Mouse (Mus musculus) kidney, adult 9 months (tissue): ENCODE measurements around the gene Yif1a.

ENCODE experiments used
- DNase-seq: peaks from one replicate; pipeline ENCODE4 v3.0.0; 2022

The Yif1a gene

DNA sequence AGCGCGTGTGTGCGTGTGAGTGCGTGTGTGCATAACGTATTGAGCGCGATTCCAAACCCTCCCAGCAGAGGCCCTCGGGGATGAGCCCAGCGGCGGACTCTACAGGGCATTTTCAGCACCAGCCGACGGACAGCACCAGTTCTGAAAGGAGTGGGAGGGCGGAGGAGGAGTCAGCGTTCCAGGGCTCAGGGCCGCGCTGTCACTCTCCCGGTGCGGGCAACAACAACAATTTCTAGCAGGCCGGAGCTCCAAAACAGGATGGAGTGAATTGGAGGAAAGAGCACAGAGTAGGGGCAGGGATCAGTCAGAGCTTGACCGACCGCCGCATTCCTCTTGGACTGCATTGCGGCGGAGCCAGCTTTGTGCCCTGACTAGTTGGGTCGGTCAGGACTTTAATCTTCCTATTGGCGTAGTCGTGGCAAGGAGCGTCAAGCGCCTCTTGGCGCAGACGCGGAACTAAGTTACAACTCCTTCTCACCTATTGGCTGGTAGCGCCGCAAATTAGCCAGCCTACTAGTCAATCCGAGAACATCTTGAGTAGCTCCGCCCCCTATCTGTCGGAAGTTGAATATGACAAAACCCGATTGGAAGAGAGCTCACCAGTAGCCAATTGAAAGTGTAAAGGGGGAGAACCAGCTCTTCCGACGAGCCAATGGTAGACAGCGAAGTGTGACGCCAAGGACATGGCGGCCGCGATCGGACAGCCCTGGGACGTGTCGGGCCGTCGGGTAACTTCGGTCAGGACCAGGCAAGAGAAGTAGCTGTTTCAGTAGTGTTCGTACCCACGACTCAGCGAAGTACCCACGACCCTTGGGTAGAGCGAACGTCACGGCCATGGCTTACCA is at the start of gene Yif1a:
Gene Yif1a (plus strand): TSS at position 655 of the 845 bp plus-strand sequence.
- peak; percentile 99 for DNase-seq

DNA sequence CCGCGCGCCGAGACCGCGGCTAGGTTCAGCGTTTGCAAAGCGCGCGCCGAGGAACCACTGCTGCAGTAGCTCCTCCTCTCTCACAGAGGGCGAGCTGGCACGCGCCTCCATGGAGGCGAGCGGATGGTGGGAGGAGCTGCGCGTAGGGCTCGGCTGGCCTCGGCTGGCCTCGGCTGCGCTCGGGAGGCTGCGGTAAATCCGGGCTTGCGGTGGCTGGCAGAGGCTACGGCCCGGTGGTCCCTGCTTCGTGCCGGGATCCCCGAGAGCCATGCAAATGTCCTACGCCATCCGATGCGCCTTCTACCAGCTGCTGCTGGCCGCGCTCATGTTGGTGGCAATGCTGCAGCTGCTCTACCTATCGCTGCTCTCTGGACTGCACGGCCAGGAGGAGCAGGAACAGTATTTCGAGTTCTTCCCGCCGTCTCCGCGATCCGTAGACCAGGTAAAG is 49.6 kb upstream of the Yif1a start, which contains the start of the genes B4gat1 and AC124502.3:
Gene B4gat1 (plus strand): TSS at position 118 of the 448 bp plus-strand sequence.
Gene AC124502.3 (plus strand): TSS at position 183 of the 448 bp plus-strand sequence.
- DNase-seq = peak; percentile 87

DNA sequence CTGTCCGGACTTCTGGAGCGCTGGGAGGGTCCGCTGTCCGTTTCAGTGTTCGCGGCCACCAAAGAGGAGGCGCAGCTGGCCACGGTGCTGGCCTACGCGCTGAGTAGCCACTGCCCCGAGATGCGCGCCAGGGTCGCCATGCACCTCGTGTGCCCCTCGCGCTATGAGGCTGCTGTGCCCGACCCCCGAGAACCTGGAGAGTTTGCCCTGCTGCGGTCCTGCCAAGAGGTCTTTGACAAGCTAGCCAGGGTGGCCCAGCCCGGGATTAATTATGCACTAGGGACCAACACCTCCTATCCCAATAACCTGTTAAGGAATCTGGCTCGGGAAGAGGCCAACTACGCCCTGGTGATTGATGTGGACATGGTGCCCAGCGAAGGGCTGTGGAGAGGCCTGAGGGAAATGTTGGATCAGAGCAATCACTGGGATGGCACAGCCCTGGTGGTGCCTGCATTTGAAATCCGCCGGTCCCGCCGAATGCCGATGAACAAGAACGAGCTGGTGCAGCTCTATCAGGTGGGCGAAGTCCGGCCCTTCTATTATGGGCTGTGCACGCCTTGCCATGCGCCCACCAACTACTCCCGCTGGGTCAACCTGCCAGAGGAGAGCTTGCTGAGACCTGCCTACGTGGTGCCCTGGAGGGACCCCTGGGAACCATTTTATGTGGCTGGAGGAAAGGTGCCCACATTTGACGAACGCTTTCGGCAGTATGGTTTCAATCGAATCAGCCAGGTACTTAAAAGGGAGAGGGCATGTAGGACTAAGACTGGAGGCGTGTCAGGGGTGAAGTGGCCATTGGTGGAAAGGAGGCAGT is 48.8 kb upstream of the Yif1a start:
- DNase-seq = peak; percentile 50

DNA sequence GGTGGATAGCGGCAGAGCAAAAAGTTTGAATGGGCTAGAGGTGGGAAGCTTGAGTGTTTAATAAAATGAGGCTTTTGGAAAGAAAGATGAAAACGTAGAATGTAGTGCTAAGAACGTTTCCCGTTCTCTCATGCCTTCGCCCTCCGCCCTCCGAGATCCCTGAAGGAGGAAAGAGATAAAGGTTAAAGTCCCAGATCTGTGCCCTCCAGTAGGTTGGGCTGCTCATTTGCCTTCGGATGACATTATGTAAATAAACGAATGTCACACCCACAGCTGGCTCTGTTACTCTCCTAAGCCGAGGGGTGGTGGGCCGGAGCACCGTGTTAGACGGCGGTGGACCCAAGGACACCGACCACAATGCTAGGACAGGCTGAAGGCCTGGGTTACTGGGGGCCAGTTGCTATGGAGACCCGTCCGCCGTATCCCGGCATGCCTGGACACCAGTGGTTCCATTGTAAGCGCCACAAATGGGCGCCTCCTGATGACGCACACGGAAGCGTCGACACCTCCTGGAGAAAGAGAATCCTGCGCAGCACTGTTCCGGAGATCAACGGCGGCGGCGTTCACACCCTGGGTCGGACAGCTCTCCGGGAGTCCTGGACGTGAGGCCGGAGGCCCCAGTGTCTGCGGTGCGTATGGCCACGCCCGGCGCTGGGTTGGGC is 47.3 kb upstream of the Yif1a start, which contains the start of gene Brms1:
Gene Brms1 (plus strand): TSS at position 493 of the 662 bp plus-strand sequence.
- peak; percentile 94 for DNase-seq

DNA sequence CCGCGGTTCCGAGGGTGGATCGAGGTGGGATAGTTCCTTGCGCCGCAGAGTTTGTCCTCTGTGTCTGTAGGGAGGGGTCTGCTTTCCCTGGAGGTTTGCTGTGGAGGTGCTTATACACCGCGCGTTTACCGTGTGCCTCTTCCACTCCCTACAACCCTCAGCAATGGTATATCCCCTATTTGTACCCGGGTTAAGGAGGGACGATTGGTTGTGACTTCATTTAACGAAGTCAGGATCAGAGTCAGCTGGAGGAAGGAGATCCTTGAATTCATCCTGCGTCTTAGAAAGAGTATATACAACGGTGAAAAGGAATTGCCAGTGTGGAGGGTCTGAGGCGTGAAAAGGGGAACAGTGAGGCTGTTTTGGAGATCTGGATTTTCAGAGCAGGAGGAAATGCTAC is 46.8 kb upstream of the Yif1a start:
- no peak for DNase-seq

DNA sequence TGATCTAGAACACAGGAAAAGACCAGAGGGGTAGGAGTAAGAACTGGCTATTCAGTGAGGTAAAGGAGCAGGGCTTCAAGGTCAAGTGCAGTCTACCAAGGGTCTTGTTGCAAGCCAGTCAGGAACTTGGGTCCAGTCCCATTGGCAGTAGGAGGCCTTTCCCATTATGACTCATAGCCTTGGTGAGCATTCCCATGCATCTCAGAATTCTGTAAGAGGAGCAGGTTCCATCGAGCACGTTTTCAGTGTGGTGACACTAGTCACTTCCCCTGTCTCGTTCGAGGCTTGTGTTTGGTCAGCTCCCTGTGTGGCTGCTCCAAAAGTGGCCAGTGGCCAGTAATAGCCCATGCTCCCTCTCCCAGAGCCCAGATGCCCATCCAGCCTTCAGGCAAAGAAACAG is 42.8 kb upstream of the Yif1a start:
- DNase-seq = no peak

DNA sequence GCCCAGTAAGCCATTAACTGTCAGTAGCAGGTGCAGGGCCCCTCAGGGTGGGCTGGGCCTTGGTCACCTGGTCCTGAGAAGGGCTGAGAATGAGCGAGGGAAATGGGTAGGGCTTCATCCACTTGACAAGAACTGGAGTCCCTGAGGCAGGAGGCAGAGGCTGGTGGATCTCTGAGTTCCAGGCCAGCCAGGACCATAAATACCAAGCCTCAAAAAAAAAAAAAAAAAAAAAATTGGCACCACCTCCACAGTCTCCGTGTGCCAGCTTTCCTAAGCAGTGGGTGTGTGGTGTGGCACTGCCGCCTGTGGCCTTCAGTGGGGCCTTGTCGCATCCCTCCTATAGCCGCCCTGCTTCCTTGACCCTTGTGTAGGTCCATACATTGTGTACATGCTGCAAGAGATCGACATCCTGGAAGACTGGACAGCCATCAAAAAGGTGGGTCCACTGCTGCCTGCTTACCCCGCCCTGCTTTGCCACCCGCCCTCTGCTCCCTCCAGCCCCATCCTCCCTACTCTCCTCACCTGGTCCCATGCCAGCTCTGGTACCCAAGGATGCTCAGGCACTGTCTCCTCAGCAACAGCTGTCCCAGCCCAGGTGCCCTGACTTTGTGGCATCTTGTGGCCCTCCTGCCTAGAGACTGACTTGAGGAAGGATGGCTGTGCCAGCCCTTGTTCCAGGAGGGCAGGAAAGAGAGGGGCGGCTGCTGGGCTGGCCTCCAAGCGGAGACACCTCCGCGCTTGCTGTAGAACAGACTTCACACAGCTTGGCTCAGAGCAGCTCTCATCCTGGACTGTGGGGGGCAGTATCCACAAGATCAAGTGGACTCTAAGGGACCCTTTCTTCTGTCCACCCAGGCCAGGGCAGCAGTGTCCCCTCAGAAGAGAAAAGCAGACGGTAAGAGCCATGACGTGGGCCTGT is 39.9 kb upstream of the Yif1a start:
- DNase-seq = no peak

DNA sequence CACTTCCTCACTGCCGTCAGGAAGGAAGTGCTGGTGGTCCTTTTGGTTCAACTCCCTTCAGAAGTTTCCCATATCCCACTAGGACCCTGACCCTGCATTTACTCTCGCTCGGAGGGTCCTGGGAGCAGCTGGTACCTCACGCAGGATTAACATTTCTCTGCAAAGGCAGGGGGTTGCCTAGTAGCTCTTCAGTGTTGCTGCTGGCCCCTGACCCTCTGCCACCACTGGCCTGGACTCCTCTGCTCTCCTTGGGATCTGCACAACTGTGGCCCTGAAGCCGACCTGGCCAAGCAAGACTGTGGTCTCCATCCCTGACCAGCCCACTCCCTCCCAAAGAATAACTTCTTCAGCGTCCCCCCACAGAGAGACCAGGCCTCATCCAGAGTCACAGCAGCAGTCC is 39.0 kb upstream of the Yif1a start:
- no peak for DNase-seq

DNA sequence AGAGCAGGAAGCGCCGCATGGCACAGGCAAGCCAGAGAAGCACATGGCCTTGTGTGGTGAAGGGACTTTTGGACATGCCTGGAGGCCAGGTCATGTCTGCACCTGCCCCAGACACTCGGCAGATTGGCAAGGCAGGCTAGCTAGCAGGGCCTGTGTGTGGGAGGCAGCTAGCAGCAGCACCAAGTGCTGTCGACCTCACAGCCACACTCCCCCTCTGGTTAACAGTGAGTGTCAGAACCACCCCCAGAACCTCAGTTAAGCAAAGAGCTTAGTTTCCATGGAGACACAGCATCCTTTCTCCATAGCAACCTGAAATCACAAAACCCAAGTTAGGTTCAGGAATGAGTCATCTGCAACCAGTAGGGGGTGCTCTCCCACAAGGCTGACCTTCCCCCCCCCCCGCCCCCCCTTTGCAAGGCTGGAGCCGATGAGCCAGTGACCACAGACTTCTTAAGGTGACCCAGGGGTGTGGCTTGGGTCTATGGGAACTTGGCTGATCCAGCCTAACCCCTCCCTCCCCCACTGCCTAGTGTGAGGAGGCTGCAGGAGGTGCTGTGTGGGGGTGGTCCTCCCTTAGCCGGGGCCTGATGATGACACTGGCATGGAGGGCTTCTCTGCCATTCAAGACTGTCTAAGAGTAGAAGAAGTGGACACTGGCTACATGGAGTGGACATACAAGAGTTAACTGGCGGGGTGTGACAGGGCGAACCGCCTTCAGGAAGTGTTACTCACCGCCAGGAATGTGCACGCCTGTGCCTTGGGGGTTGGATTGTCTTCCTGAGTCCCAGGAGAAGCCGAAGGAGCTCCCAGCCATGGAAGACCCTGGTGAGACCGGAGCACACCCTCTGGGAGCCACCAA is 38.1 kb upstream of the Yif1a start, which contains the start of gene Rin1:
Gene Rin1 (plus strand): TSS at position 435 of the 859 bp plus-strand sequence.
- DNase-seq = peak; percentile 61

DNA sequence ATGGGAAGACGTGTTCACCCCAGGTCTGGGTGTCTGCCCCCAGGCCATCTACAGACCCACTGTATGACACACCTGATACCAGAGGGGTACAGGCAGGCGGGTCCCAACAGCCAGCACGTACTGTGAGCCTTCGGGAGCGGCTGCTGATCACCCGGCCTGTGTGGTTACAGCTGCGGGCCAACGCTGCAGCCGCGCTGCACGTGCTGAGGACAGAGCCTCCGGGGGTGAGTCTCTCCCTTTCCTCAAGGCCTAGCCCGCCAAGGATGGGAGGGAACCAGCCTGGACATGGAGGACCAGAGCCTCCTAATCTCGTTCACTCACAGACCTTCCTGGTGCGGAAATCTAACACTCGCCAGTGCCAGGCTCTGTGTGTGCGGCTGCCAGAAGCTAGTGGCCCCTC is 37.3 kb upstream of the Yif1a start:
- DNase-seq = no peak

DNA sequence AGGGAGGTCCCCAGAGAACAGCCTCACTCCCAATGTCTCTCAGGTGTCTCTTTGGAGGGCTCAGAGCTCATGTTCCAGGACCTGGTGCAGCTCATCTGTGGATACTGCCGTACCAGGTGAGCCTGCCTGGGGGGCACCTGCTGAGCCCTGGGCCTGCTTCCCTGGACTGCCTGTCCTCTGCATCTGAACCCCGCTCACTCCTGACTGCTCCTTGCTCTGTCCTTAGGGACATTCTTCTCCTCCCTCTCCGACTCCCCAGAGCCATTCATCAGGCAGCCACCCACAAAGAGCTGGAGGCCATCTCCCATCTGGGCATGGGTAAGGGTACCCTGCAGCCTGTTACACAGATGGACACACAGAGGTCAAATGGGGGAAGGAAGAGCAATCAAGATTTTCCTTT is 36.8 kb upstream of the Yif1a start:
- no peak for DNase-seq

DNA sequence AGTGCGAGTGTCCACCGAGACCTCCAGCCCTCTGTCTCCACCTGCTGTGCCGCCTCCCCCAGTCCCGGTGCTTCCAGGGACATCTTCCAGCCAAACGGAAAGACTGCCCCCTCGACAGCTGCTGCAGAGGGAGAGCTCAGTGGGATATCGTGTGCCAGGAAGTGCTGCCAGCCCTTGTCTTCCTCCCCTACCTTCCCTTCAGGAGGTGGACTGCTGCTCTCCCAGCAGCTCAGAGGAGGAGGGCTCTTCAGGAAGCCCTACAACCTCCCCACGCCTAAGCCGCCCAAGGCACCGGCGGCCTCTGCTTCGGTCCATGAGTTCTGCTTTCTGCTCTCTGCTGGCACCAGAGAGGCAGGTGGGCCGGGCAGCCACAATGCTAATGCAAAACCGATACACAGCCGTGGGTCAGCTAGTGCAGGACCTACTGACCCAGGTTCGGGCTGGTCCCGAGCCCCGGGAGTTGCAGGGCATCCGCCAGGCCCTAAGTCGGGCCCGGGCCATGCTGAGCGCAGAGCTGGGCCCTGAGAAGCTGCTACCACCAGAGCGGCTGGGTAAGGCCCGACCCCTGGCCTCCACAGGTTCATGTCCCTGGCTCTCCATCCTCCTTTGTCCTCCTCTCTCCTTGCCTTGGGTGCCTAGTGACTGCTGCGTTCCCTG is 36.0 kb upstream of the Yif1a start:
- no peak for DNase-seq

DNA sequence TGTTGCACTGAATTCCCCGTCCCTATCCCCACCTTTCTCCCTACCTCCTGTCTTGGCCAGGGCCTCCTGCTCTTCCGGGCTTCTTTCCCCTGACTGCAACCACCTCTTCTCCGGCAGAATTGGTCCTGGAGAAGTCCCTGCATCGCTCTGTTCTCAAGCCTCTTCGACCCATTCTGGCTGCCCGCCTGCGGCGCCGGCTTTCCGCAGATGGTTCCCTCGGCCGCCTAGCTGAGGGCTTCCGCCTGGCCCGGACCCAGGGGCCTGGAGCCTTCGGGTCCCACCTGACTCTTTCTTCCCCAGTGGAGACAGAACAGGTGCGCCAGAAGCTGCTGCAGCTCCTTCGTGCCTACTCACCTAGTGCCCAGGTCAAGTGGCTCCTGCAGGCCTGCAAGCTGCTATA is 35.5 kb upstream of the Yif1a start:
- DNase-seq = no peak

DNA sequence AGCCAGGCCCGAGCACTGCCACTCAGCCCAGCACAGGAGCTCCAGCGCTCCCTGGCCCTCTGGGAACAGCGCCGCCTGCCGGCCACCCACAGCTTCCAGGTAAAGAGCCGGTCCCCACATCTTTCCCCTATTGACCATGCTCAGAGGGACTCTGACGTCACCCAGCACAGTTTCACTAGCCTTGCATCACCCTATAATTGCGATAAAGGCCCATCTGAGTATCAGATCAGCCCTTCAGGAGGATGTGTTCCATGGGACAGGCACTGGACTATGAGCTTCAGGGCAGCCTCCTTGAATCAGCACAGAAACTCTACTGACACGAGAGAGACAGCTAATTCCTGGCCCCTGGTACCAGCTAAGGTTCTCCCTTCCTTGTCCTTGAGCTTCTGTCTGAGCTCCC is 34.4 kb upstream of the Yif1a start:
- peak; percentile 45 for DNase-seq

DNA sequence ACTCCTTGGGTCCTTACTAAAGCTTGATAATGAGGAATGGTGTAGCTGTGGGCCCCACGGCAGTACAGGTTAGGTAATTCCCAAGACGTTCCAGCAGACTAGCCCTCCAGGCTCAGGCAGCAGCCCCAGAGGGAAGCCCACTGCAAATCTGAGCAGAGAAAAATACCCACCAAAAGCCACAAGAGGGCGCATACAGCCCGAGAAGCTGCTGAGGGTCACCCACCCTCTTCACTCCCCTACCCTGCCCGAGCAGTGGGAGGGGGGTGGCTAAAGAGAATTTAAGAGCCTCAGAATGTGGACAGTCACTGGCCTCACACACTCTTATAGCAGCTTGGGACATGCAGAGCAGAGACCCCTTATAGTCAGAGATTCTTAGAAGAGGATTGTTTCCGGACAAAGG is 32.1 kb upstream of the Yif1a start:
- no peak for DNase-seq

DNA sequence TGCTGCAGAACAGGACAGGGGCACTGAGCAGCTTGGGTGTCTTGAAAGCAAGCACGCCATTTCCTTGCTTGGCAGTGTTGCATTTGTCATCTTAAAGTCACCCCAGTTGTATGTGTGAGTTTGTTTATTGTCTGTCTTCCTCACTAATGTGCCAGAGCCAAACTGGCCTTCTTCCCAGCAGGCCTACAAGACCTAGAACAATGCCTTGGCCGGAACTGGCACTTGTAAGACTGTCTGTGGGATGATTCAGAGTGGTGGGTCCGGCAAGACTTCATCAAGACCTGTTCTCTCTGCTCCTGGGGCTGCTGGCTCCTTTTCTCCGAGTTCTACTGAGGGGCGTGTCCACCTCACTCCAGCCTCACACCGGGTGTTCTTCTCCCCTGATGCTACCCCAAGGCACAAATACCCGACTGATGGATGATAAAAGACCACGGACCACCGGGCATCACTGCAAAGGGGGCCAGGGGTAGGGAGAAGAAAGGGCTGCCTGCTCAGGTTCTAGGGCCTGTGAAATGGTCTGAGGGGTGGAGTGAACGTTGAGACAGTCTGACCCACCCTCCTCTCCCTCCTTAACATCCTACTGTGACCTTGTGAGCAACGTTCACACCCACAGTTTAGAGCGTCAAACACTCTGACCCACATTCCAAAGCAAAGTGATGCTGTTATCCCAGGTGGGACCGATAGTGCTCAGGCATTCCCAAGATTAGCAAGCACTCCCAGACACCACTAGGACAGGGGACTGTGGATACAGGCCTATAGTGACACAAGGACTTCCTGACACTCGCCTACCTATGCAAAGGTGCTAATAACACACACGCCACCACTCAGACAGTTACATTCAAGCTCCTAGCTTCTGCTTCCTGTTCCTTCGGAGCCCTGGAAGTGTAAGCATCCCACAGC is 30.2 kb upstream of the Yif1a start:
- no peak for DNase-seq

DNA sequence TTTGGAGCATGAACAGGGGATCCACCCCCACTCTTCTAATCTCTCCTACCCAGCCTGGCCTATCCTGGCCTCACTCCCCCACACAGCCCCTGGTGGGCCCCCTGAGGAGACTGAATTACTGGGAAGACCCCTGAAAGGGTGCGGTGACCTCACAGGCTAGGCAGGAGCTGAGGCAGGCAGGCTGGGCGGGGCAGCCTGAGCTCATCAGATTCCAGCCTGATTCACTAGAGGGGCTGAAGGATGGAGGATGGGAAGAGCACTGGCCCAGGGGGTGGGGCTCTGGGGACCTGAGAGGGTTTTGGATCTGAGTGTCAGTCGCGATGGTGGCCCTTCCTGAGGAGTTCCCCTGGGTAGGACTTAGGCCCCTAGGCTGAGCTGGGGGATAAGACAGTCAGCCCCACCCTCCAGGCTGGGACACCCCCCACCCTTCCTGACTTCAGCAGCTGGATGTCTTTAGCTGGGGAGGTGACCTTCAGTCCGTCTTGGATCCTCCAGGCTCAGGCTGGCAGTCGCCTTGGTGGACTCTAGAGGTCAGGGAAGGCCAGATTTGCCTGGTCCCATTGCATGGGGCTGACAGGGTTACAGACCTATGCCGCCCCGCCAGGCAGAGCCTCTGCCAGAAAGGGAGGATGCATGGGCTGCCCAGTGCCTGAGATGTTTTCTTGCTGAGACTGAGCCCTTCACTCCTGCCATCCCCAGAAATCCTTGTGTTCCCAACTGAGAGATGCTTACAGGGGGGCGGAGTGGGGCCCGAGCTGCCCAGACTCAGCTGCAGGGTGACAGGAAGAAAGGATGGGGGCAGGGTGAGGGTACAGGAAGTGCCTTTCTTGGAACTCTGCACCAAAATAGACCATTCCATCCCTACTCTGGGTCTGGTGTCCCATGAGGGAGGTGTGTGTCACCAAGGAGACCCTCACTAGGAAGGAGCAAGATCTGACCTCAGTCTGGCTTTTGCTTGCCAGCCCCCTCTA is 29.3 kb upstream of the Yif1a start:
- no peak for DNase-seq
